Mouse (Mus musculus): ENCODE data around the gene Ublcp1. TPM values are rescaled to one million over a fixed set of nuclear protein-coding genes. Genes with fewer than 3 reads are reported as not detected.

Ublcp1 gene
- polyA plus RNA-seq, 1 experiment from 2014 or later: 42.1 TPM

DNA sequence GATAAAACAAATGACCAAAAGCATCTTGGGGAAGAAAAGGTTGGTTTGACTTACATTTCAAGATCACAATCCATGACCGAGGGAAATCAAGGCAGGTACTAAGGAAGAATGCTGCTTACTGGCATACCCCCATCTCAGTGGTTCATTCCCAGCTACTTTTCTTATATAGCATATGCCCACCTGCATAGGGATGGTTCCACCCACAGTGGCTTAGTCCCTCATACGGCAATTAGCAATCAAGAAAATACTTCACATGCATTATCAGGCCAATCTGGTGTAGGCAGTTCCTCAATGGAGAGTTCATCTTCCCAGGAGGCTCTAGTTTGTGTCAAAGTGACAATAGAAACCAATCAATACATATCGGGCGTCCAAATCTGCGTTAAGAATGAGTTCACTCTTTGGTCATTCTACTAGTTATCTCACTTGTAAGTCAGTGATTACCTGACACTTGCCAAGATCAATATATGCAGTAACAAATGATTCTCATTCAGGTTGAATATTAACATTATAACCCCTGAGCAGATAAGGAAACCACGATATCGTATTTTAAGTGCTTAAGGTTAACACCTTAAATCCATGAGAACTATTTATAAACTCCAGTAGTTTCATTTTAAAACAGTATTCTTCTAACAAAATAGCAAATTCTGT, 14.9 kb upstream of the Ublcp1 start:
- no peak overlapping the region for H3K9ac ChIP-seq
- H3K27me3 ChIP-seq (replicated peaks): no peaks in the 10 kb centered on the region
- no peak for ATAC-seq (ENCODE audit: insufficient number of reproducible peaks, low FRiP score)
- H3K36me3 ChIP-seq: no peaks in the 10 kb centered on the region
- no peak overlapping the region for H3K27ac ChIP-seq (ENCODE audit: poor library complexity, severe bottlenecking)
- no peak overlapping the region for H3K4me3 ChIP-seq
- no peak overlapping the region for H3K4me2 ChIP-seq
- H3K9me3 ChIP-seq (replicated peaks): 0 out of 2 replicates have a peak, but pooled peaks cover 2% of the 10 kb centered on the region
- H3K4me1 ChIP-seq (replicated peaks): no peaks in the 10 kb centered on the region
- 88% methylated on average over 7 of the region's 7 CpGs for WGBS

DNA sequence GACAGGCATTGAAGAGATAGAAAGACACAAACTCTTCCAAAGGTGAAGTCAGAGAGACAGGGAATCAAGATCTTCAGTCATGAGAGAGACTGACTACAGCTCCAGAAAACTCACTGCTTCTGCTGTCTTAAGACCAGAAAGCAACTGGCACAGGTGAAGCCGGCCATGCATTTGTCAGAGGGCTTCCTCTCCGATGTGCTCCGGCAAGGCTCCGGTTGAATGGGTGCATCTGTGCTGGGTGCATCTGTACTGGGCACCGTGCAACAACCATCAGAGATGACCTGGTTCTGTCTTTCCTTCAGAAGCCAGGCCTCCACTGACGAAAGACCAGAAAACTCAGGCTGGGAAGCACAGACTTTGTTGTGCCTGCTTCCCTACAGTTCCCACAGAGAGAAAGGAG, 9.9 kb upstream of the Ublcp1 start:
- no peak overlapping the region for H3K9ac ChIP-seq
- H3K27me3 ChIP-seq (replicated peaks): no peaks in the 10 kb centered on the region
- no peak for ATAC-seq (ENCODE audit: insufficient number of reproducible peaks, low FRiP score)
- no peak overlapping the region for H3K4me2 ChIP-seq
- no peaks in the 10 kb centered on the region for H3K9me3 ChIP-seq (replicated peaks)
- 82% methylated on average over 6 of the region's 6 CpGs for WGBS
- H3K4me3 ChIP-seq: no peak overlapping the region
- H3K36me3 ChIP-seq: no peaks in the 10 kb centered on the region
- H3K4me1 ChIP-seq (replicated peaks): no peaks in the 10 kb centered on the region
- H3K27ac ChIP-seq (ENCODE audit: poor library complexity, severe bottlenecking): no peak overlapping the region

DNA sequence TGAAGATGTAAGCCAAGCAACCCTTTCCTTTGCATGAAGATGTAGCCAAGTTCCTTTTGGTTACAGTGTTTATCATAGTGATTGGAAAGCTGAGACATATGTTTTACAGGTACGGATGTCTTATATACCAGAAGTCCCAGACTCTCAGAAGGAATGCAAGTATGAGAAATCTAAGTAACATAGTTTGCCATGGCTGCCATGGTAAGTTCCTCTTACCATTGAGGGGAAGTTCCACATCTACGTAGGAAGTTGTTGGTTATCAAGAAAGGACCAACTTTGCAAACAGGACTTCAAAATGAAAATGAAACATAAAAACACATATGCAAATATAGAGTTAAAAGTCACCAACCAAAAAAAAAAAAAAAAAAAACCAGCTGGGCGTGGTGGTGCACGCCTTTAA, 8.1 kb upstream of the Ublcp1 start:
- H3K4me1 ChIP-seq (replicated peaks): no peaks in the 10 kb centered on the region
- H3K4me3 ChIP-seq: no peak overlapping the region
- H3K27ac ChIP-seq (ENCODE audit: poor library complexity, severe bottlenecking): no peak overlapping the region
- no peak overlapping the region for H3K4me2 ChIP-seq
- H3K9ac ChIP-seq: no peak overlapping the region
- ATAC-seq (ENCODE audit: insufficient number of reproducible peaks, low FRiP score): no peak
- H3K27me3 ChIP-seq (replicated peaks): no peaks in the 10 kb centered on the region
- no peaks in the 10 kb centered on the region for H3K36me3 ChIP-seq
- WGBS: 83% methylated on average over 4 of the region's 4 CpGs
- no peaks in the 10 kb centered on the region for H3K9me3 ChIP-seq (replicated peaks)

DNA sequence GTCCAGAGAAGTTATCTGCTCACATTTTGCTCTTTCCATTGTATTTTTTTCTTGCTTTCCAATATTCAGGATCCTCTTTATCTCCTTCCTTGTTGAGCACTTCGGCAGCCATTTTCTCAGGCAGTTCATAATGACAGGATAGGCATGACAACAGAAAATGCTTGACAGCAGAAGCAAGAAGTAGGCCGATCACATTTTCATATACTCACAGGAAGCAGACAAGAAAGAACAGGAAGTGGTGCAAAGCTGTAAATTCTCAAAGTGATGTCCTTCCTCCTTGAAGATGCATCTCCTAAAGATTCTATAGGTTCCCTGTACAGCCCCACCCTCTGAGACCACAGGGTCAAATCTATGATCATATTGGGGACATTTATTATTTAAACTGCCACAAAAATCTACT, 6.1 kb upstream of the Ublcp1 start:
- WGBS: 64% methylated on average over 2 of the region's 2 CpGs
- Histone ChIP-seq H3K4me1 (replicated peaks) (peaks cover 3% of the 10 kb centered on the region), H3K9me3 (replicated peaks) (no peaks in the 10 kb centered on the region), H3K4me2 (no peak overlapping the region), H3K36me3 (no peaks in the 10 kb centered on the region), H3K27me3 (replicated peaks) (no peaks in the 10 kb centered on the region), H3K27ac (ENCODE audit: poor library complexity, severe bottlenecking) (no peak overlapping the region), H3K4me3 (no peak overlapping the region), H3K9ac (no peak overlapping the region)
- no peak for ATAC-seq (ENCODE audit: insufficient number of reproducible peaks, low FRiP score)

DNA sequence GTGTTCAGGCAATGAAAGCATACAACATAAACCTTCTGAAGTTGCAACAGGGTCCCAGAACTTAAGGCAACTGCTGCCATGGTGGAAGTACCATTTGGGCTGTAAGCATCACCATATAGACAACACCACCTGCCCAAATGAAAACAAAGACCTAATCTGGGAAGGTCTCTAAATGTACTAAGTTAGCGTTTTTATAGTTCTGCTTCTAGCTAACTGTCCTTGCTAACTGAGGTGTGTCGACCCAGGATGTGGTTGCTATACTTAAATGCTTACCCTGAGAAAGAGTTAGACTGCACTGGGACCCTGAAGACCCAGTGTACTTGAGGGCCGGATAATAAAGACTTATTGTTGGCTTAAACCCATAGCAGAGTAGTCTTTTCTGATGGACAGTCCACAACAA, 5.2 kb upstream of the Ublcp1 start:
- peaks cover 3% of the 10 kb centered on the region for H3K4me1 ChIP-seq (replicated peaks)
- no peak overlapping the region for H3K9ac ChIP-seq
- H3K27ac ChIP-seq (ENCODE audit: poor library complexity, severe bottlenecking): no peak overlapping the region
- 62% methylated on average over 3 of the region's 3 CpGs for WGBS
- H3K9me3 ChIP-seq (replicated peaks): no peaks in the 10 kb centered on the region
- no peaks in the 10 kb centered on the region for H3K27me3 ChIP-seq (replicated peaks)
- no peak overlapping the region for H3K4me3 ChIP-seq
- no peak overlapping the region for H3K4me2 ChIP-seq
- ATAC-seq (ENCODE audit: insufficient number of reproducible peaks, low FRiP score): no peak
- H3K36me3 ChIP-seq: no peaks in the 10 kb centered on the region

DNA sequence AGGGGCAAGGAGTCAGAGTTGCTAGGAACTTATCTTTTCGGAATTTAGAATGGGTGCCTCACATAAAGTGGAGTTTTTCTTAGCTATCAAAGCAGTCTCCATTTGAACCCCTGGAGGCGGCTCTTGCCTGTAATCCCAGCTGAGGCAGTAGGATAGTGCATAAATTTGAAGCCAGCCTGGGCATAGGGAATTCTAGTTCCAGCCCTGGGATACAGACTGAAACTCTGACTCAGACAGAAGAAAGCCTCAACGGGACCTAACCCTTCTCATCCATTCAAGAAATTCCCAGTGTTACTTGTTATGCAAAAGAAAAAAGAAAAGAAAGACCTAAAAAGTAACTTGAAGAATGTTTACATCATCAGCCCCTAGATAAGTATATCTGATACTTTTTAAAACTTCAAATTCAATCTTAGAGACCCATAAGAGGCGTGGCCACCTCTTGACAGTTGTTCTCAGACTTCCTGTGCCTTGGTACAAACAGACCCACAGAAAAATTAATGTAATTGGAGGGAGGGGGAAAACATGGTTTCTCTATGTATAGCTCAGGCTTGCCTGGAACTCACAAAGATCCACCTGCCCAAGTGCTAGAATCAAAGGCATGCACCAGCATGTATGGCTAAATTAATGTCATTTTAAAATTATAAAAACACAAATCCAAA, 1.2 kb upstream of the Ublcp1 start:
- H3K36me3 ChIP-seq: no peaks in the 10 kb centered on the region
- H3K9me3 ChIP-seq (replicated peaks): no peaks in the 10 kb centered on the region
- peak overlapping the region; percentile 99 for H3K4me3 ChIP-seq
- WGBS: 18% methylated on average over 4 of the region's 4 CpGs
- peak overlapping the region; percentile 97 for H3K4me2 ChIP-seq
- H3K27ac ChIP-seq (ENCODE audit: poor library complexity, severe bottlenecking): peak overlapping the region; percentile 96
- peaks cover 13% of the 10 kb centered on the region for H3K4me1 ChIP-seq (replicated peaks)
- H3K9ac ChIP-seq: peak overlapping the region; percentile 94
- no peaks in the 10 kb centered on the region for H3K27me3 ChIP-seq (replicated peaks)
- ATAC-seq (ENCODE audit: insufficient number of reproducible peaks, low FRiP score): no peak

DNA sequence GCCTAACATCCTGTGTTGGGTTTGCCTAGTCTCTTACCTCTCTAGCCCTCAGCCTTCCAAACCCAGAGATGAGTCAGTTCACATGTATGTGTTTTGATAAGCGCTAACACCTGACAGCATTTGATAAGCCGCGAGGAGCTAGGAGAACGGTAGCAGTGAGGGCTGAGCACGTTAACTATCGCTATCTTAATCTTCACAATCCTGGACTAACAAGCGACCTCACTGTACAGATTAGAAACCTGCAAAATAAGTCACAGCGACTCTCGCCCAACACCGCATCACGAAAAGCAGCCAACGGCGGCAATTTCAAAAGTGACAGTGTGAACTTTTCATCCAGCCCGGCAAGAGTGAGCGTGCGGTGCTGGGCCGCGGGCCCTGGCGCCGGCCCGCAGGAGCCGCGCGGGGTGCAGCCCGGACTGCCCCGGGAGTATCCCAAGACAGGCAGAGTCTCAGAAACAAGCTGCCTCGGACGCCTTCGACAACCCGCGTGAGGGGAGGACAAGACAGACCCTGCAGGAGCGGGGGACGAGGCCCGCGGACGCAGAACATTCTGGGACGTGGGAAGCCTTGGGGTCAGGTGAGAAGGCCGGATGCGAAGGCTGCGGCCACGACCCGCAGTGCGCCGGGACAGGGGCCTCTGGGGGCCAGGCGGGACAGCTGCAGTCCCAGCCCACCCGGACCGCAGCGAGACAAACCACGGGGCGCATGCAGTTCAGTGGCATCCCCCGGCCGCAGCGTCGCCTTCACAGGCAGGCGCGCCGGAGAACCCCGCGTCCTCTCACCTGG, 459 bp downstream of the Ublcp1 start:
- Histone ChIP-seq H3K4me1 (replicated peaks) (peaks cover 13% of the 10 kb centered on the region), H3K27ac (ENCODE audit: poor library complexity, severe bottlenecking) (peak overlapping the region; percentile 96), H3K9me3 (replicated peaks) (no peaks in the 10 kb centered on the region), H3K9ac (peak overlapping the region; percentile 94), H3K4me2 (peak overlapping the region; percentile 97), H3K27me3 (replicated peaks) (no peaks in the 10 kb centered on the region), H3K4me3 (peak overlapping the region; percentile 99), H3K36me3 (peaks cover 5% of the 10 kb centered on the region)
- ATAC-seq (ENCODE audit: insufficient number of reproducible peaks, low FRiP score): peak; percentile 72
- under 1% methylated on average over 58 of the region's 59 CpGs for WGBS

DNA sequence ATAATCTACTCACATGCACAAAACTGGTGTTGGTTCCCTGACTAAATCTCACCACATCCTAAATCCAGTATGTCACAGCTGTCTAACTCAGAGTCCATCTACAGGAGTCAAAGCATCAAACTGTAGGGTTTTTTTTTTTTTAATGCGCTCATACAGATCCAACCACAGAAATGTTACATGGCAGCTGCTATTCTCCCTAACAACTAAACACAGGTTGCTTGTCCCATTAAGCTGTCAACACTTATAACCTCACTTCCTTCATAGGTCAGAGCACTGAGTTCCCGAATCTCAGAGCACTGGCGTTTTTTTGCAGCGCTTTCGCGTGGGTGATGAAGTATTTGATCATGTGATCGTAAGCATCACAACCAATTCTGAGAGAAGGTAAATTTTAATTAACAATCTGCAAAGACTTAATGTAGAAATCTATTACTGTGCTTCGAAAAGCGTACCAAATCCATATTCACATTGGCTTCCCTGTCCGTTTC, 1.9 kb downstream of the Ublcp1 start:
- H3K36me3 ChIP-seq: peaks cover 11% of the 10 kb centered on the region
- WGBS: 84% methylated on average over 10 of the region's 10 CpGs
- H3K4me1 ChIP-seq (replicated peaks): peaks cover 13% of the 10 kb centered on the region
- no peak overlapping the region for H3K4me3 ChIP-seq
- H3K4me2 ChIP-seq: no peak overlapping the region
- H3K9me3 ChIP-seq (replicated peaks): no peaks in the 10 kb centered on the region
- no peak overlapping the region for H3K9ac ChIP-seq
- H3K27ac ChIP-seq (ENCODE audit: poor library complexity, severe bottlenecking): no peak overlapping the region
- no peaks in the 10 kb centered on the region for H3K27me3 ChIP-seq (replicated peaks)
- no peak for ATAC-seq (ENCODE audit: insufficient number of reproducible peaks, low FRiP score)

DNA sequence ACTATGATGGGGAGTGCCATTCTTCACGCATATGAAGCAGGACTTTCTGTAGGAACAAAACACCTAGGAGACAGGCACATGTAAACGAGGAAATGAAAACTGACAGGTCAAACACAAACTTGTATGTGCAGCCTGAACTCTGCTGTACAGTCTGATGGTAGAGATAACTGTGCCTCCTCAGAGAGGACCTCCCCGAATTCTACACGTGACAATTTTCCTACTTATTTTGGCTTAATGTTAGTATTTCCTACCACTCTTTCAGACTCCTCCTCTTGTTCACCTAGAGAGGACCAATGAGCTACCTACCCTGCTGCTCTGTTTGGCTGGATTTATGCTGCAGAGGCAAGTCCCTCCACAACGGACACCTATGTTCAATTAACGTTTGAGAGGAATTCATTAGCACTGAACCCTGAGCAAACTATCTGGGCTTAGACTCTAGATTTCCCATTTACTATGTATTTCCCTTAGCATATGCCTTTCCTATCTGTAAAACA, 3.3 kb downstream of the Ublcp1 start:
- Histone ChIP-seq H3K36me3 (peaks cover 16% of the 10 kb centered on the region), H3K4me1 (replicated peaks) (peaks cover 13% of the 10 kb centered on the region), H3K9ac (no peak overlapping the region), H3K9me3 (replicated peaks) (no peaks in the 10 kb centered on the region), H3K27ac (ENCODE audit: poor library complexity, severe bottlenecking) (no peak overlapping the region), H3K4me2 (no peak overlapping the region), H3K27me3 (replicated peaks) (no peaks in the 10 kb centered on the region), H3K4me3 (no peak overlapping the region)
- no peak for ATAC-seq (ENCODE audit: insufficient number of reproducible peaks, low FRiP score)
- 82% methylated on average over 6 of the region's 6 CpGs for WGBS

DNA sequence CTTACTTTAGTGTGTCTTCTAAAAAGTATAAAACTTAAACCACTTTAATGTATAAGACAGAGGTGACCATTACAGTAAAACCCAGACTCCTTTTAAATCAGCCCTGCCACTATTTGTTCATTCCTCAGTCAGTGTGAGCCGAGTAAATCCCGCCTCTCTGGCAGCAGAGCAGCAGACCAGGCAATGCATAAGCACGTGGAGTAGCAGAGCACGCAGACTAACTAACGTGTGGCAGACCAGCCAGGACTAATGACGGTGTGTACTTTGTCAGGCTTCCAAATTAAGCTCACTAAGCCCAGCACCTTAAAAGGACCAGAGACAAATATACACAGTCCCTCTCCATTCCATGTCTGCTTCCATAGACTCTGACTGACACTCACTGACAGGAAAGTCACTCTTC, 8.8 kb downstream of the Ublcp1 start:
- ATAC-seq (ENCODE audit: insufficient number of reproducible peaks, low FRiP score): no peak
- H3K36me3 ChIP-seq: peaks cover 54% of the 10 kb centered on the region

DNA sequence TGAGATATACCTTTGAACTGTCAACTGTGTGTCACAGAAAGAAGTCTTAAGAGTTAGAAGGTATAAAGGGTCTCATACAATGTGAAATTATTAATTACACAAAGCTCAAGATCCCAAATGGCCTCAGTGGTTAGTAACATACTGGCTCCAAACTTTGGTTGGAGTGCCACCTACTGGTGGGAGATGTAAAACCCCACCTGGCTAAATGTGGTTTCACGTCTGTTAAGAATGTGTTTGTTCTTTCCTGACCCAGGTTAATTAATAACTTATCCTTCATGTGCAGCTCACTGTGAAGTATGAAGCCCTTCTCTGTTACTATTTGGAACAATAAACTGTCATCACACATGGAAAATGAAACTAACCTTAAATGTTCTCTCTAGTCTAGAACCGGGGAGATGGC, 16.9 kb downstream of the Ublcp1 start:
- H3K4me3 ChIP-seq: no peak overlapping the region
- H3K27me3 ChIP-seq (replicated peaks): no peaks in the 10 kb centered on the region
- no peak for ATAC-seq (ENCODE audit: insufficient number of reproducible peaks, low FRiP score)
- H3K9me3 ChIP-seq (replicated peaks): no peaks in the 10 kb centered on the region
- 71% methylated on average over 2 of the region's 2 CpGs for WGBS
- H3K9ac ChIP-seq: no peak overlapping the region
- peaks cover 41% of the 10 kb centered on the region for H3K36me3 ChIP-seq
- H3K4me1 ChIP-seq (replicated peaks): no peaks in the 10 kb centered on the region
- H3K4me2 ChIP-seq: no peak overlapping the region
- H3K27ac ChIP-seq (ENCODE audit: poor library complexity, severe bottlenecking): no peak overlapping the region

More for the DNA sequence above, 8.8 kb downstream of the Ublcp1 start:
- Histone ChIP-seq H3K4me2 (no peak overlapping the region), H3K9ac (no peak overlapping the region), H3K27me3 (replicated peaks) (no peaks in the 10 kb centered on the region), H3K27ac (ENCODE audit: poor library complexity, severe bottlenecking) (no peak overlapping the region), H3K4me3 (no peak overlapping the region), H3K4me1 (replicated peaks) (no peaks in the 10 kb centered on the region), H3K9me3 (replicated peaks) (no peaks in the 10 kb centered on the region)
- whole genome bisulfite sequencing: 48% methylated on average over 6 of the region's 6 CpGs

Measured in heart, embryonic 12.5 days (tissue).